Mouse (Mus musculus) c-Kit-positive CD71-positive TER-119-negative erythroid progenitor cells, embryonic 14.5 days (primary cell): ENCODE data around the gene P4ha2.

Experiments
- DNase-seq: peaks from one replicate; pipeline ENCODE4 v3.0.0-alpha.2; 2013; ENCODE audit warnings: low read depth

Gene P4ha2

GRCm38 (mm10) chr11:54100045-54100691 is at the start of gene P4ha2:
P4ha2 (plus strand) TSS chr11:54100095.
- DNase-seq: no peak

- no peak for DNase-seq
Observed at GRCm38 (mm10) chr11:54050205-54050604, 49.7 kb upstream of the P4ha2 start.

GRCm38 (mm10) chr11:54051161-54051560 is 48.7 kb upstream of the P4ha2 start:
- DNase-seq: no peak

GRCm38 (mm10) chr11:54052128-54052527 is 47.8 kb upstream of the P4ha2 start:
- DNase-seq: no peak

GRCm38 (mm10) chr11:54053090-54053489 is 46.8 kb upstream of the P4ha2 start:
- DNase-seq: no peak

- DNase-seq: peak; percentile 77
Observed at GRCm38 (mm10) chr11:54054257-54054656, 45.6 kb upstream of the P4ha2 start.

GRCm38 (mm10) chr11:54056132-54056531 is 43.8 kb upstream of the P4ha2 start:
- DNase-seq: no peak

- no peak for DNase-seq
Observed at GRCm38 (mm10) chr11:54057428-54057827, 42.5 kb upstream of the P4ha2 start.

- DNase-seq: no peak
Observed at GRCm38 (mm10) chr11:54058056-54058617, 41.8 kb upstream of the P4ha2 start.

- DNase-seq: no peak
Observed at GRCm38 (mm10) chr11:54058643-54059042, 41.3 kb upstream of the P4ha2 start.

GRCm38 (mm10) chr11:54059526-54059925 is 40.4 kb upstream of the P4ha2 start:
- DNase-seq: no peak

GRCm38 (mm10) chr11:54060316-54060715 is 39.6 kb upstream of the P4ha2 start:
- no peak for DNase-seq

- no peak for DNase-seq
Observed at GRCm38 (mm10) chr11:54062086-54062752, 37.7 kb upstream of the P4ha2 start.

- no peak for DNase-seq
Observed at GRCm38 (mm10) chr11:54062753-54063471, 37.0 kb upstream of the P4ha2 start.

GRCm38 (mm10) chr11:54063472-54063775 is 36.5 kb upstream of the P4ha2 start:
- no peak for DNase-seq

GRCm38 (mm10) chr11:54064412-54064978 is 35.4 kb upstream of the P4ha2 start:
- DNase-seq: no peak

GRCm38 (mm10) chr11:54065106-54065914 is 34.6 kb upstream of the P4ha2 start:
- DNase-seq: no peak

- DNase-seq: no peak
Observed at GRCm38 (mm10) chr11:54065915-54066178, 34.0 kb upstream of the P4ha2 start.

GRCm38 (mm10) chr11:54066400-54066799 is 33.5 kb upstream of the P4ha2 start:
- DNase-seq: no peak

- no peak for DNase-seq
Observed at GRCm38 (mm10) chr11:54067318-54067995, 32.4 kb upstream of the P4ha2 start.

GRCm38 (mm10) chr11:54067996-54068519 is 31.8 kb upstream of the P4ha2 start:
- DNase-seq: no peak
